Mouse (Mus musculus) brain, embryonic 14.5 days (tissue): ENCODE data around the gene Pus10. TPM values are rescaled to one million over a fixed set of nuclear protein-coding genes. Genes with fewer than 3 reads are reported as not detected.

ENCODE experiments used
- DNase-seq: peaks from one replicate; pipeline ENCODE4 v3.0.0-alpha.2; 2011; ENCODE audit warnings: low read depth
- CTCF ChIP-seq: fragments of 200-500 bp; IDR thresholded peaks from 2 replicates; pipeline ENCODE4 v1.5.1; 2012; ENCODE audit warnings: inconsistent platforms, mild to moderate bottlenecking, moderate library complexity, borderline replicate concordance; ENCODE audit not compliant: insufficient read depth, insufficient read length; ENCODE audit errors: extremely low read depth
- POLR2A ChIP-seq: fragments of 200-500 bp; IDR thresholded peaks from 2 replicates; pipeline ENCODE4 v1.6.1; 2012; ENCODE audit warnings: mild to moderate bottlenecking, inconsistent platforms, borderline replicate concordance; ENCODE audit not compliant: poor library complexity, insufficient read depth, insufficient read length, severe bottlenecking; ENCODE audit errors: extremely low read depth
- polyA plus RNA-seq: library from polyadenylated mRNA; depleted of rRNA; stranded (reverse); fragments of >200 nt; gene quantifications from 2 replicates; pipeline ENCODE4 v1.2.3, GENCODE M21; 2012

The Pus10 gene
- polyA plus RNA-seq, 1 experiment, result 12.6 TPM

GRCm38 (mm10) chr11:23699414-23700095, 34.1 kb downstream of the Pus10 start:
- TF ChIP-seq CTCF (no peak), POLR2A (no peak)
- DNase-seq, result no peak

GRCm38 (mm10) chr11:23701831-23702230, 36.4 kb downstream of the Pus10 start:
- TF ChIP-seq CTCF (no peak), POLR2A (no peak)
- no peak for DNase-seq

GRCm38 (mm10) chr11:23704604-23705294, 39.3 kb downstream of the Pus10 start:
- DNase-seq, result no peak
- TF ChIP-seq POLR2A, result no peak
- no peak for TF ChIP-seq CTCF

- TF ChIP-seq CTCF (no peak), POLR2A (no peak)
- no peak for DNase-seq
Measured at GRCm38 (mm10) chr11:23712299-23712698, 46.8 kb downstream of the Pus10 start.

- TF ChIP-seq CTCF (no peak), POLR2A (no peak)
- DNase-seq, result no peak
Measured at GRCm38 (mm10) chr11:23718856-23719255, 53.4 kb downstream of the Pus10 start.

GRCm38 (mm10) chr11:23719825-23720224, 54.4 kb downstream of the Pus10 start:
- DNase-seq, result no peak
- TF ChIP-seq POLR2A, result no peak
- no peak for TF ChIP-seq CTCF

GRCm38 (mm10) chr11:23722326-23722725, 56.9 kb downstream of the Pus10 start:
- TF ChIP-seq POLR2A (no peak), CTCF (no peak)
- DNase-seq, result no peak

- no peak for TF ChIP-seq CTCF
- TF ChIP-seq POLR2A, result no peak
Measured at GRCm38 (mm10) chr11:23725850-23726249, 60.4 kb downstream of the Pus10 start.

GRCm38 (mm10) chr11:23726441-23726840, 61.0 kb downstream of the Pus10 start:
- DNase-seq, result no peak
- TF ChIP-seq CTCF (no peak), POLR2A (no peak)

More at GRCm38 (mm10) chr11:23725850-23726249, 60.4 kb downstream of the Pus10 start:
- DNase-seq, result no peak

GRCm38 (mm10) chr11:23728186-23728585, 62.7 kb downstream of the Pus10 start:
- TF ChIP-seq CTCF (no peak), POLR2A (no peak)
- DNase-seq, result no peak

- TF ChIP-seq CTCF (no peak), POLR2A (no peak)
- DNase-seq, result no peak
Measured at GRCm38 (mm10) chr11:23730120-23730519, 64.6 kb downstream of the Pus10 start.

- TF ChIP-seq CTCF, result no peak
- TF ChIP-seq POLR2A, result no peak
Measured at GRCm38 (mm10) chr11:23732840-23733239, 67.4 kb downstream of the Pus10 start.

More at GRCm38 (mm10) chr11:23732840-23733239, 67.4 kb downstream of the Pus10 start:
- no peak for DNase-seq
